Mouse (Mus musculus) liver, embryonic 12.5 days (tissue): ENCODE data around the gene Wdr18. TPM values are rescaled to one million over a fixed set of nuclear protein-coding genes. Genes with fewer than 3 reads are reported as not detected.

Experiments
- ATAC-seq: fragments of 200-750 bp; cut with Nextera tagmentation; 2 replicates; pipeline ENCODE4 v1.8.0; 2017; ENCODE audit warnings: moderate number of reproducible peaks, mild to moderate bottlenecking, moderate library complexity
- H3K27ac ChIP-seq: fragments of 300-500 bp; sonication (generic); 2 replicates; pipeline ENCODE4 v1.5.1; 2016; ENCODE audit warnings: mild to moderate bottlenecking
- H3K27me3 ChIP-seq: fragments of 300-500 bp; sonication (generic); replicated peaks from 2 replicates; pipeline ENCODE4 v1.6.1; 2016; ENCODE audit warnings: mild to moderate bottlenecking, moderate library complexity
- H3K36me3 ChIP-seq: fragments of 300-500 bp; sonication (generic); 2 replicates; pipeline ENCODE4 v1.6.1; 2016; ENCODE audit warnings: mild to moderate bottlenecking, moderate library complexity
- H3K4me1 ChIP-seq: fragments of 300-500 bp; sonication (generic); 2 replicates; pipeline ENCODE4 v1.6.1; 2016
- H3K4me2 ChIP-seq: fragments of 300-500 bp; sonication (generic); 2 replicates; pipeline ENCODE4 v1.6.1; 2016; ENCODE audit warnings: mild to moderate bottlenecking, moderate library complexity
- H3K4me3 ChIP-seq: fragments of 300-500 bp; sonication (generic); 2 replicates; pipeline ENCODE4 v1.5.1; 2016; ENCODE audit warnings: mild to moderate bottlenecking, moderate library complexity
- H3K9ac ChIP-seq: fragments of 300-500 bp; sonication (generic); 2 replicates; pipeline ENCODE4 v1.6.1; 2016; ENCODE audit warnings: mild to moderate bottlenecking, moderate library complexity
- H3K9me3 ChIP-seq: fragments of 300-500 bp; sonication (generic); replicated peaks from 2 replicates; pipeline ENCODE4 v1.6.1; 2016; ENCODE audit warnings: mild to moderate bottlenecking, moderate library complexity
- WGBS: fragments of 180-500 bp; shearing (Covaris S2); methylation state at CpG from one replicate; pipeline ENCODE4 v1.1.7; 2016; ENCODE audit not compliant: insufficient replicate concordance; 5-methylcytosine and 5-hydroxymethylcytosine counted together
- polyA plus RNA-seq: library from polyadenylated mRNA; unstranded; fragments of >200 nt; fragmentation: Nextera tagmentation; extraction: Ambion mirVana; gene quantifications from 2 replicates; pipeline ENCODE4 v1.2.1, GENCODE M21; 2016

The Wdr18 gene
- polyA plus RNA-seq, 1 experiment from 2014 or later, result 114 TPM

DNA sequence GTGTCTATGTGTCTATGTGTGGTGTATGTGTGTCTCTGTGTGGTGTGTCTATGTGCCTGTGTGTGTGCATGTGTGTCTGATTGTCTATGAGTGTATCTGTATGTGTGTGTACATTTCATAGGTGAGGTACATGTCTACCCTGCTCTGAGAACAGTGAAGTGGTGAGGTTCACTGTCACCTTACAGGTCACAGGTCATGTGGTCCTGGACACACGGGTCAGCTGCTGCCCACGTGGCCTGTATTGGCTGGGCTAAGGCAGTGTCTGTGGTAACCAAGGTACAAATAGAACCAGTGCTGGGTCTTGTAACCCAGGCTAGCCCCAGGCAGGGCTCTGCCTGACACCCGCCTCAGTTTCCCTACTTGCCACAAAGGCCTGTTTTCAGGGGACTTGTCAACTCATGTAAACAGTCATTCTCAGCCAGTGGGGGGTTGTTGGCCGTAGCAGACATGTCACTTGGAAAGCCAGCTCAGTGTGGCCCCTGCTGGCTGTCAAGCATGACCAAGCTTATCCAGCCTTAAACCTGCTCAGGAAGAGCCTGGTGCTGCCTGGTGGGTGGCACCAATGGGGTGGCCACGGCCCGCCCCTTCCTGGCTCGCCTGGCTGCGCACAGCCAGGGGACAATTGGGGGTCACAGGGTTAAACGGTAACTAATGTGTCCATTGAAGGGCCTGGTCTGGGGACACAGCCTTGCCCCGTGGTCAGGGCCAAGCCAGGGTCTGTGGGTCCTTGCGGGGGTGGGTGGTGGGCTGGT, 22.0 kb upstream of the Wdr18 start:
- H3K9me3 ChIP-seq, result no peaks in the 10 kb centered on the region
- H3K4me2 ChIP-seq, result peak overlapping the region; percentile 15; the same call in 1 of the 2 replicates
- no peak overlapping the region for H3K9ac ChIP-seq
- H3K36me3 ChIP-seq, result peaks cover 73% of the 10 kb centered on the region
- peak overlapping the region; percentile 71 for H3K27ac ChIP-seq
- no peaks in the 10 kb centered on the region for H3K27me3 ChIP-seq
- ATAC-seq, result peak; percentile 44
- H3K4me1 ChIP-seq, result peaks cover 90% of the 10 kb centered on the region
- WGBS, result 70% methylated on average over 11 of the region's 11 CpGs
- H3K4me3 ChIP-seq, result no peak overlapping the region

DNA sequence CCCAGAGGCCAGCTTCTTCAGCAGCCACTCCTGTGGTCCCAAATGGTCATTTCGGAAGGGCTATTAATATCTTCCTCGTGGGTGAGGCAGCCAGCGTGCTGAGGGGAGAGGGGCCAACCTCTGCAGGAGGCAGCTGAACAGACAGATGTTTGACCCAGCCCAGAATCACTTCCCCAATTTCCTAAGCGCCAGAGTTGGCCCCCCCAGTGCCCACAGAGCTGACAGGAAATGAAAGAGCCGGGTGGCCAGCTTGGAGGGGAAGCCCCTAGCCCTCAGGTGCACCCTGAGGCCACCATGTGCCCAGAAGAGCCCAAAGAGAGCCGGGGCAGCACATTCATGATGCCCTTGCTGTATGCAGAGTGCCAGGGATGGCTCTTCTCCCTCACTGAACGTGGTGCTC, 19.2 kb upstream of the Wdr18 start:
- WGBS, result 32% methylated on average over 7 of the region's 7 CpGs
- H3K4me3 ChIP-seq, result no peak overlapping the region
- H3K36me3 ChIP-seq, result peaks cover 55% of the 10 kb centered on the region
- H3K27me3 ChIP-seq, result no peaks in the 10 kb centered on the region
- no peak for ATAC-seq
- H3K27ac ChIP-seq, result peak overlapping the region; percentile 10; the same call in 1 of the 2 replicates
- peaks cover 90% of the 10 kb centered on the region for H3K4me1 ChIP-seq
- no peak overlapping the region for H3K4me2 ChIP-seq
- H3K9me3 ChIP-seq, result no peaks in the 10 kb centered on the region
- no peak overlapping the region for H3K9ac ChIP-seq

DNA sequence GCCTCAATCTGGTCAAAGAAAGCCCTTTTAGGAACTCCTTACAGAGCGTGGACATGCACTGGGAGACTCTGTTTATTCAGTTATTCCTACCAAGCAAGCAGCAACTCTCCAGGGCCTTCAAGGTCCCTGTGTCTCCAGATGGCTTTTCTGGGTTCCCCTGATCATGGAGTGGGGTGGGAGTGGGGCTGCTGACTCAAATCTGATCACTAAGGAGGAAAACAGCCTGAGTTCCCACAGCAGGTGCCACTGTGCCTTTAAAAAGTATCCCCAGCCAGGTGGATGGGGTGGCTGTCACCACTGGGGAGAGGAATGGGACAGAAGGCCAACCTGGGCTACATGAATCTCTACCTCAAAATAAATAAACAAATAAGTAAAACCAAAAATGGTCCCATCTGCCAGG, 17.0 kb upstream of the Wdr18 start:
- WGBS, result 67% methylated on average over 1 of the region's 1 CpGs
- Histone ChIP-seq H3K9me3 (no peaks in the 10 kb centered on the region), H3K27me3 (no peaks in the 10 kb centered on the region), H3K36me3 (peaks cover 40% of the 10 kb centered on the region), H3K4me3 (no peak overlapping the region), H3K4me2 (peak overlapping the region; percentile 35; the same call in 1 of the 2 replicates), H3K27ac (peak overlapping the region; percentile 91; the same call in 1 of the 2 replicates), H3K9ac (0 out of 2 replicates have a peak overlapping the region, but pooled peaks have one; percentile 47), H3K4me1 (peaks cover 89% of the 10 kb centered on the region)
- no peak for ATAC-seq

DNA sequence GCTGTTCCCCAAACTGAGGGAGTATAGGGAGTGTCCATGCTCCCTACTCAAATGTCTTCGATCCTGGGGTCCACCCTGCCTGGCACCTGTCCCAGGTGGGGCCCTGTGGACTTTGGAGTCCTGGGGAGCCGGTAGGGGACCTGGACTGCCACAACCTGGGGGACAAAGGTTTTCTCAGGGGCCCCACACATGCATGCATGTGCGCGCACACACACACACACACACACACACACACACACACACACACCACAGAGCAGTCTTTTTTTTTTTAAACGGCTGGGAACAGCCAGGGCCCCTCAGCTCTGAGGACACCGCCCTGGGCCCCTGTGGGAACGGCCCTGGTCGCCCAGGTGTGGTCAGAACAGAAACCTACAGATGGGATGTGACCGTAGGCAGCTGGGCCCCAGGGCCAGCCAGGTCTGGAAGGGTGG, 16.5 kb upstream of the Wdr18 start:
- 48% methylated on average over 9 of the region's 9 CpGs for WGBS
- peaks cover 88% of the 10 kb centered on the region for H3K4me1 ChIP-seq

DNA sequence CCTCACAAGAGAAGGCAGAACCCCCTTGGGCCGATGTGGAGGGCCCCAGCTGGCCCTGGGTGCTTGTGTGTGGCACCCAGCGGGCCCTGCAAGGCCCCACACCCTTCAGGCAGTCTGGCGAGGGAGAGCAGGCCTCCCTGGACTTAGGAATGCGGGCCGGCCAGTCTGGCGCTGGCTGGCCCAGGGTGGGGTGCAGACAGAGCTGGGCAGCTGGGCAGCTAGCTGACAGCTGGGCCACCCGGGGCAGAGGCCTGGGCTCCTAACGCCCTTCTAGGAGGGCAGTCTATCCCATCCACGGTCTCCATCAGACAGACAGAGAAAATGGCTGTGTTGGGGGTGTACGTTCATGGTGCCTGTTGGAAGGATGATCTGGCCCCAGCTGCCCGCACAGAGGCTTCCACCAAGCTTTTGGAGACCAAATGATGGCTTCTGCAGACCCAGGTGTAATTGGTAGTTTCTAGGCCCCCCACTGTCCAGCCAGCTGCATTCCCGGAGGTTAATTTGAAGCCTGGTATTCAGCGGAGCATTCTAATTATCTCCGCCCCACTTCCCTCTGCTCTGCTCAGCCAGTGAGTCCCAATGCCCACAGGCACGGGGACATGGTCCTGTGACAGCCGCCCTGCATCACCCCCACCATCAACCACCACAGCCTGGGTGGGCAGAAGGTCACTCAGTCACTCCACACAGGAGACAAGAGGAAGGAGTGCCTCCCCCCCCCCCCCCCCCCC, 14.3 kb upstream of the Wdr18 start:
- Histone ChIP-seq H3K4me1 (peaks cover 82% of the 10 kb centered on the region), H3K9me3 (no peaks in the 10 kb centered on the region), H3K9ac (peak overlapping the region; percentile 62), H3K27ac (peak overlapping the region; percentile 91), H3K27me3 (no peaks in the 10 kb centered on the region), H3K36me3 (peaks cover 54% of the 10 kb centered on the region), H3K4me2 (peak overlapping the region; percentile 67), H3K4me3 (peak overlapping the region; percentile 13; the same call in 1 of the 2 replicates)
- 47% methylated on average over 16 of the region's 16 CpGs for WGBS
- ATAC-seq, result peak; percentile 9; the same call in 1 of the 2 replicates

More for the DNA sequence above, 16.5 kb upstream of the Wdr18 start:
- no peak for ATAC-seq
- Histone ChIP-seq H3K9ac (peak overlapping the region; percentile 47; the same call in 1 of the 2 replicates), H3K4me2 (peak overlapping the region; percentile 35), H3K9me3 (no peaks in the 10 kb centered on the region), H3K4me3 (no peak overlapping the region), H3K36me3 (peaks cover 39% of the 10 kb centered on the region), H3K27ac (peak overlapping the region; percentile 91), H3K27me3 (no peaks in the 10 kb centered on the region)

DNA sequence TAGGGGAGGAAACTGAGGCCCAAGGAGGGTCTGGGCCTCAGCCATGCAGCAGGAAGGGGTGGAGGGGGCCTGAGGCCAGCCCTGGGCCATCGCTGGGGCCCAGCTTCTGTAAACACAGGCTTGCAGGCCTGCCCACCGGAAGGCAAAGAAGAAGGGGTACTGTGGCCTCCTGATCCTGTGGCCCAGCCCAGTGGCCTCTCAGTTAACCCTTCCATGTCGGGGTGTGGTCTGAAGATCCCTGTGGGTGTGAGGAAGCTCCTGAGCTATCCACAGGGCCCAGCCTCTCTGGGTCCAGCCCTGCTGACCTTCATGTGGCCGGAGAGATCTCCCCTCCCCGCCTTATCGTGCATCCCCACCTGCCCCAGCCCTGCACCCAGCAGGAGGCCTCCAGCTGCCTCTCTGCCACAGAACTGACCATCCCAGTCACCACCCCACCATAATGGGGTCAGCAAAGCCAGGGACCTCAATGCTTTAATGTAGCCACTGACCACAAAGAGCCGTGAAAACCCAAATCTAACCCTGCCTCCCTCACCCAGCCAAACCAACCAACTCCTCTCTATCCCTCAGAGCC, 13.1 kb upstream of the Wdr18 start:
- peak overlapping the region; percentile 62 for H3K9ac ChIP-seq
- peaks cover 54% of the 10 kb centered on the region for H3K36me3 ChIP-seq
- peak; percentile 78 for ATAC-seq
- H3K27me3 ChIP-seq, result no peaks in the 10 kb centered on the region
- peak overlapping the region; percentile 30 for H3K4me3 ChIP-seq
- peak overlapping the region; percentile 67 for H3K4me2 ChIP-seq
- 6% methylated on average over 7 of the region's 7 CpGs for WGBS
- peak overlapping the region; percentile 91 for H3K27ac ChIP-seq
- H3K9me3 ChIP-seq, result no peaks in the 10 kb centered on the region
- H3K4me1 ChIP-seq, result peaks cover 72% of the 10 kb centered on the region

DNA sequence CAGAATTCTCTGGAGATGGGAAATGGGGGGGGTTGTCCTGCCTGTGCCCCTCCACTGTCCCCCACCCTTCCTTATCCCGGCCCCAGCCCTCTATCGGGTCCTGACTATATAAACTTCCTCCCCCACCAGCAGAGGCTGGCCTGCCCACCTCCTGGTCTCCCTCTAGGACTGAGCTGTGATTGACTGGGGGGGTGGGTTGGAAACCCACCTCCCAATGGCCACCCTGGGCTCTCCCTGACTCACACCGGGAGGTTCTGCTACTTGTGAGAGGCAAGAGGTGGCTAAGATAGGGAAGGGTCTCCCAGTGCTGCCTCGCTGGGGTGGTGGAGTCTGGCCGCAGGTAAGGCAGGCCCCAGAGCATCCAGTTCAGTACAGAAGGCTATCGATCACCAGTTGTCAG, 12.4 kb upstream of the Wdr18 start:
- peaks cover 50% of the 10 kb centered on the region for H3K36me3 ChIP-seq
- no peaks in the 10 kb centered on the region for H3K27me3 ChIP-seq
- H3K27ac ChIP-seq, result peak overlapping the region; percentile 91
- H3K9me3 ChIP-seq, result no peaks in the 10 kb centered on the region
- H3K4me3 ChIP-seq, result no peak overlapping the region
- ATAC-seq, result no peak
- WGBS, result 58% methylated on average over 6 of the region's 6 CpGs
- H3K4me1 ChIP-seq, result peaks cover 67% of the 10 kb centered on the region
- H3K4me2 ChIP-seq, result peak overlapping the region; percentile 67
- H3K9ac ChIP-seq, result no peak overlapping the region

DNA sequence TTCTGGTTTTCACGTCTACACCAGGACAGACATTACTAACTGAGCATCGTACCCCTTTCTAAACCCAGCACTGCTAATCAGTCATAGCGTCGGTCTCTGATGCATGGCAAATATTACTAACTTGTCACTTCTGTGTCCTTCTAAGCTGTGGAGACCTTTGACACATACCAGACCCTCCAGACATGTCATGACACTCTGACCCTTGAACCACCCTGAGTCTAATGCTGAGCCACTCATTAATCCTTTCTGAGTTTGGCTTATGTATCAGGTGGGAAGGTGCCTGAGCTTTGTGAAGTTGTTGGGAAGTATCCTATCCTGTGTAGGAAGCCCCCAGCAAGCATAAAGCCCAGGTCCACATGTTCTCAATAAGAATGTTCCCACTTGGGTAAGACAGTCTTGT, 10.1 kb upstream of the Wdr18 start:
- WGBS, result 78% methylated on average over 4 of the region's 4 CpGs
- Histone ChIP-seq H3K27ac (0 out of 2 replicates have a peak overlapping the region, but pooled peaks have one; percentile 11), H3K4me1 (peaks cover 48% of the 10 kb centered on the region), H3K4me3 (no peak overlapping the region), H3K9ac (no peak overlapping the region), H3K27me3 (no peaks in the 10 kb centered on the region), H3K9me3 (no peaks in the 10 kb centered on the region), H3K36me3 (peaks cover 52% of the 10 kb centered on the region), H3K4me2 (no peak overlapping the region)
- no peak for ATAC-seq

DNA sequence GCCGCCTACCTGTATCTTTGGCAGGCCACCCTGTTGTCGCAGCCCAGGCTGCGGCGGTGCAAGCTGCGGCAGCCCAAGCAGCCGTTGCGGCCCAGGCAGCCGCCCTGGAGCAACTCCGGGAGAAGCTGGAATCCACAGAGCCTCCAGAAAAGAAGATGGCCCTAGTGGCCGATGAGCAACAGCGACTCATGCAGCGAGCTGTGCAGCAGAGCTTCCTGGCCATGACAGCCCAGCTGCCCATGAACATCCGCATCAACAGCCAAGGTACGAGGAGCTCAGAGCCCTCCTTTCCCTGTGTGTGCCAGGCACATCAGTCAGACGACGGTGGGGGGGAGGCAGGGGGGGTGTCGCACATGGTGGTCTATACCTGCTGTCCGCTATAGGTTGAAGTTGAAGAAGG, 9.3 kb upstream of the Wdr18 start:
- Histone ChIP-seq H3K9ac (no peak overlapping the region), H3K4me2 (no peak overlapping the region), H3K9me3 (no peaks in the 10 kb centered on the region), H3K4me3 (no peak overlapping the region), H3K27me3 (no peaks in the 10 kb centered on the region), H3K27ac (no peak overlapping the region), H3K4me1 (peaks cover 40% of the 10 kb centered on the region), H3K36me3 (peaks cover 52% of the 10 kb centered on the region)
- 90% methylated on average over 18 of the region's 18 CpGs for WGBS
- ATAC-seq, result no peak

DNA sequence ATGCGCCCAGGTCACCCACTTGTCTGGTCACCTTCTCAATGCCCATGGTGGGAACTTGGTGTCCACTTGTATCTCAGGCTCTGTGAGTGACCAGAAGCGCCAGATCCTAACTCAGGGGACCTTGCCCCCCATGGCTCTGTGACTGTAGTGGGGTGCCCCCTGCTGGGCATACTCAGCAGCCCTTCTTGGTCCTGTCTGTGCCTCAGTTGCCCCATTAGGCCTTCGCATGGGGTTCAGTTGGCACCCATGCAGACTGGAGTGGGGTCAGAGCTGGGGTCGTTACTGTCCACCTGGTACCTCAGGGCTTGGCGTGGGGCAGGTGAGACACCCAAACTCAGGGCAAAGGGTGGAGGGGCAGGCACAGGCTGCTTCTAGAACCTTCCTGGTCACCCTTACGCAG, 6.0 kb upstream of the Wdr18 start:
- Histone ChIP-seq H3K9me3 (no peaks in the 10 kb centered on the region), H3K9ac (no peak overlapping the region), H3K4me1 (peaks cover 26% of the 10 kb centered on the region), H3K27ac (no peak overlapping the region), H3K36me3 (peaks cover 40% of the 10 kb centered on the region), H3K4me2 (no peak overlapping the region), H3K4me3 (no peak overlapping the region), H3K27me3 (no peaks in the 10 kb centered on the region)
- no peak for ATAC-seq
- 72% methylated on average over 6 of the region's 6 CpGs for WGBS

DNA sequence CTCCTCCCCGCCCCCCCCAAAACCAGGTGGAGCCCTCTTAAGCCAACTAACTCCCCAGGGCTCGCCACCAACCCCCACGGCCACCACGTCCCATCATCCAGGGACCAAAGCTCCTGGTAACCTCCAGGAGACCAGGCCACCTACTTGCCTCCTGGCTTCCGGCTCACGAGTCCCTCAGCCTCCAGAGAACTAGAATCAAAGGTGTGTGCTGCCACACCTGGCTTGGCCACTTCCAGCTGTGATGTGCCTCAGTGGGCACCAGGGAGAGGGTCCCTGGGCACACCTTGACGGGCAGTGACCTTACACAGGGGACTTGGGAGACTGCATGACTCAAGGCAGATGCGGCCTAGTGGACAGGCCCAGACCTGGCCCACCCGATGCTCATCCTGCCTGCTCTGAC, 4.3 kb upstream of the Wdr18 start:
- Histone ChIP-seq H3K36me3 (peaks cover 22% of the 10 kb centered on the region), H3K9ac (no peak overlapping the region), H3K4me2 (no peak overlapping the region), H3K9me3 (no peaks in the 10 kb centered on the region), H3K4me3 (no peak overlapping the region), H3K27me3 (no peaks in the 10 kb centered on the region), H3K27ac (no peak overlapping the region), H3K4me1 (peaks cover 26% of the 10 kb centered on the region)
- ATAC-seq, result no peak
- WGBS, result 79% methylated on average over 9 of the region's 9 CpGs
